Mouse (Mus musculus): ENCODE data around the gene Map2k4.

Gene Map2k4

DNA sequence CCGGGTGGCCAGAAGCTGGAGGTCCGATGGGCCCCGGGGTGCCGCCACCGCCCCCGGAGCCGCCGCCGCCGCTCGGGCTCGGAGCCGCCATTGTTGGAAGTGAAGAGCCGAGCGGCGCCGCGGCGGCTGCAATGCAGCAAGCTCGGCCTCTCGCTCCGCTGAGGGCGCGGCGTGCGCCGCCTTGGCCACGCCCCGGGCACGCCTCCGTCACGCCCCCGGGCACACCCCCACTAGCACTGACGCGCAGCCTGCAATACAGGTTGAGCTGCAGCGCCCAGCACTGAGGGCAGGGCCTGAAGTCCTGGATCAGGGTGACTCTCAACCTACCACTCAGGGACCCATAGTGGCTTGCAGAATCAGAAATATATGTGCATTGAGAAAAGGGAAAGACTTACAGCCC lies at the start of gene Map2k4:
TSS of gene Map2k4 (minus strand) at position 144 of the 400 bp plus-strand sequence.
- in situ Hi-C loops (cut with MboI, MseI), result no loop called here

DNA sequence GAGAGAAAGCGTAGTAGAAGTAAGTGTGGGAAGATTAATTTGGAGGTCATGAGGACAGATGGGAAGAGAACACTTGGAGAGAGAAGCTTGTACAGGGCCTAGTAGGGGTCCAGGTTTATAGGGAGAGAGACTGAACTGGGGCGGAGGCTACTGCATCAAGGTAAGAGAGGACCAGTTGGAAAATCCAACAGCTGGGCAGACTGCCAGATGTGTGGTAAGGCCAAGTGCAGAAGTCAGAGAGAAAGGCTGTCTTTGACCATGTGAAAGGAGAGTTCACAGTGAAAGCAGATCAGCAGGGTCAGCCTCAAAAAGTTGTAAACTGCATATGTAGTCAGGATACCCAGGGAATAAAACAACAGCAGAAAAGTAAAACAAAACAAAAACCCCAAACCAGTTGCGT lies 36.5 kb upstream of the Map2k4 start:
- in situ Hi-C loops (cut with MboI, MseI), result loop anchor here (25.0 kb wide), 1 partner anchor 837 kb away; the partner anchor contains the start of gene Elac2

DNA sequence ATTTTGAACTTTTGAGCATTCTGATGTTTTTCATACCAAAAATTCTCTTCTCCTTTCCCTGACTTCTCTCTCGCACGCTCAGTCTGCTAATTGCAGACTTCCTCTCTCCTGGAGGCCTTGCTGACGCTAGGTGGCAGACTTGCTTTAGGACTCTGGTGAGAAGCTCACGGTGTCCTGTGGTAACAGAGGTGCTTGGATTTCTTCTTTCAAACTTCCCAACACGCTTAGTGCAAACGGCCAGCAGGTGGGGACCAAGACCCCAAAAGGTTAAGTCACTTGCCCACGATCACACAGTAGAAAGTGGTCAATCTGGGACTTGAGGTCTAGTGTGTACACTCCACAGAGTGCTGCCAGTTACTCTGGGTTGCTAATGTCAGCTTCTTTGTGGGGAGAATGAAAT lies 32.8 kb upstream of the Map2k4 start:
- in situ Hi-C loops (cut with MboI, MseI), result loop anchor here (25.0 kb wide), 1 partner anchor 834 kb away; the partner anchor contains the start of gene Elac2

DNA sequence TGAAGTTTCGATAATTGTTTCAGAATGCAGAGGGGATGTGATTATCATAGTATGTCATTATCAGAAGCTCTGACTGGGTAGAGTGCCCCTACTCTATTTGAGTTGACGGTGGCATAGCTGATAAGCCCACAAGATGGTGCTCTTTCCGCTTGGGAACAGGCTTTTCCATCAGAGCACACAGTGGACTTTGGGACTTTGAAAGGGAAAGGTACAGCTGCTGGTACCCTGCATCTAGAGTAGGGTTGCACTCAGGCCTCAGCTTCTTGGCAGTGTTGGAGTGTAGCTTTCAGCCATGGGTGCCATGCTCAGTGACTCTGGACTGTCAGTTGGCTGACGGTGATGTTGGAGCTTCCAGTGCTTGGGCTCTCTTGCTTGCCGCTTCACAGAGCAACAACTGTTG lies 32.2 kb upstream of the Map2k4 start:
- in situ Hi-C loops (cut with MboI, MseI), result loop anchor here (25.0 kb wide), 1 partner anchor 833 kb away; the partner anchor contains the start of gene Elac2

DNA sequence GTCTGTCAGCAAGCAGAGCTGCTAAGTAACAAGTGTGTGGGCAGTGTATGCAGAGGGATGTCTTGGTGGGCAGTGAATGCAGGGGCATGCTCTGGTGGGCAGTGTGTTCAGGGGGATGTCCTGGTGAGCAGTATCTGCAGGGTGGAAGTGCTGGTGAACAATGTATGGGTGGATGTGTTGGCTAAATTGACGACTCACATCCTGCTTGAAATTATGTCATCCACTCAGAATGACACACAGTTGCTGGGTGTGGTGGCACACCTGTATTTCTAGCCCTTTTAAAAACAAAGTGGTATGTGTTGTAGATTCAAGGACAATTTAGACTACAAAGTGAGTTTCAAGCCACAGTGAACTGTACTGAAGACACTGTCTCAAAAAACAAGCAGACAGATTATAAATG lies 30.1 kb upstream of the Map2k4 start:
- in situ Hi-C loops (cut with MboI, MseI), result loop anchor here (25.0 kb wide), 1 partner anchor 831 kb away; the partner anchor contains the start of gene Elac2

DNA sequence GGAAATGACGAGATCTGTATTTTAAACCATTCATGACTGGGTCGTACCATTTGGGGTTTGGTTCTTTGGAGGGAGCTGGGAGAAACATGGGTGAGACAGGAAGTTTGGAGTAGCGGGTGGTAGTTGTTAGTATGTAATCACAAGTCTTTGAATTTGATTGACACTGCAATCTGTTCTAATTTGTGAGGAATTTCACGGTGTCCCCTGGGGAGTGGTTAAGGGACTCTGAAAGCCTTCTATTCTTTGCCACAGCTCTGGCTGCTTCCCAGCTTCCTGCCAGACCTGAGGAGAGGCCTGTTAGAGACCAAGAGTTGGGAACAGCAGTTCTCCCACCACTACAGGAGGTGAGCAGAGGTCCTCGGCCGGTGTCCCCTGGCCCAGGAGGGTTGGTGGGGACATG lies 28.1 kb upstream of the Map2k4 start:
- in situ Hi-C loops (cut with MboI, MseI), result loop anchor here (25.0 kb wide), 1 partner anchor 829 kb away; the partner anchor contains the start of gene Elac2

DNA sequence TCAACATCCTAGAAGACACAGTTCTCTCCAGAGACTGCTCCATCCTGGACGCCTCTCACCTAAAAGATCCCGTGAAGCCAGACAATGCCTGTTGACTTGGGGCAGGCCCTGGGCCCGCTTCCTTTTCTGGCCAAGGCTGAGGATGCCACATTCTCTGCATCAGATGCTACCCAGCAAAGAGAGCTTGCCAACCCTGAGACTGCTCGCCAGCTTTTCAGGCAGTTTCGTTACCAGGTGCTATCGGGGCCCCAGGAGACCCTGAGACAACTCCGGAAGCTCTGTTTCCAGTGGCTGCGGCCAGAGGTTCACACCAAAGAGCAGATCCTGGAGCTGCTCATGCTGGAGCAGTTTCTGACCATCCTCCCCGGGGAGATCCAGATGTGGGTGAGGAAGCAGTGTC lies 26.3 kb upstream of the Map2k4 start:
- in situ Hi-C loops (cut with MboI, MseI), result loop anchor here (25.0 kb wide), 1 partner anchor 827 kb away; the partner anchor contains the start of gene Elac2

DNA sequence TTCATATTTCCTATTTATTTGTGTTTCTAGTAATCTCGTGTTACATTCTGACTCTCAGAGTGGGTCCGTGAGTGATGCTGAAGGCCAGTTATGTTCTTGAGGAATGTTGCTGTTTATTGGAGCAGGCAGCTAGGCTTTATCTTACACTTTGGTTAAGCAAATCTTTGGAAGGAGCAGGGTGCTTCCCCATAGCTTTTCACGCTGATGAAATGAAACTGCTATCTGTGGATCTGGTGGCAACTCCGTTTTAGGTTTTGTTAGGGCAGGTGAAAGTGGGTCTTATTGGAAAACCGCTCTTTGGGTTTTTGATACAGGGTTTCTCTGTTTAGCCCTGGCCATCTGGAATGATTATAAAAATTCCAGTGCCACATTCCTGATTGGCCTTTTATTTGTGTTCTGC lies 24.0 kb upstream of the Map2k4 start:
- in situ Hi-C loops (cut with MboI, MseI), result loop anchor here (25.0 kb wide), 1 partner anchor 825 kb away; the partner anchor contains the start of gene Elac2

DNA sequence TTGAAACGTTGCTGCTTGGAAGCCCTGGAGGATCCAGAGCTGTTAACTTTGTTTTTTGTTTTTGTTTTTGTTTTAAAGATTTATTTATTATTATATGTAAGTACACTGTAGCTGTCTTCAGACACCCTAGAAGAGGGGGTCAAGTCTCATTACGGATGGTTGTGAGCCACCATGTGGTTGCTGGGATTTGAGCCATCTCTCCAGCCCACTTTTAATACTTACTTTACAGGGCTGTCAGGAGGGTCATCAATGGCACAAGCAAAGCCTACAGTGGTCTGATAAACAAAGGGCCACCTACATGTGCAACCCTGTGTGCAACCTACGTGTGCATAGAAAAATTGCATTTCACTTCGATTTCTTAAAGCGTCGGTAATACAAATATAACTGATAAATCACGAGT lies 19.5 kb upstream of the Map2k4 start:
- in situ Hi-C loops (cut with MboI, MseI), result loop anchor here (10.0 to 25.0 kb wide), 2 partner anchors 820 to 1893 kb away; partner anchors contain the start of gene Elac2

DNA sequence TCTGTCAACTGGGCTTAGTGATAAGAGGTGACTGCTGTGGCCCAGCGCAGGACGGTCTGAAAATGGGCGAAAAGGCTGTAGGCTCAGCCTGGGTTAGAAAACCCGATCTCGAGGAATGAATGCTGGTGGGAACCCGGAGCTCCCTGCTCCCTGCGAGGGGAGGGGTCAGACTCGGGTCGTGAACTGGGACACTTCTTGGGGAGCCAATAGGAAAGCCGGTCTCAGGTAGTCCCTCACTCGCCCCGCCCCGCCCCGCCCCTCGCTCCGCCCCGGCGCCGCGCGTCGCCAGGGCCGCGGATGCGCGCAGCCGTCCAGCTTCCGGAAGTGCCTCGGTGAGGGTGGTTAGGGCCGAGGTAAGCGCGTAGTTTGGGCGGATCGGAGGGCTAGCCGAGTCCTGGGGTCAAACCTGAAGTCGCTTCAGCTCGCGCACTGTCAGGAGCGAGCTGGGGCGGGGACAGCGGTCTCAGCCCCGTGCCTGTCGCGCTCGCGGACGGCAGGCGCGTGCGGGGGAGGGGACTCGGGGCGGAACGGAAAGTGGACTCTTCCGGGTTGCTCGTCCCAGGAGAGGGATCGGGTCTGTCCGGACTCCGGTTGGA lies 18.9 kb upstream of the Map2k4 start, which contains the start of gene Zkscan6:
TSS of gene Zkscan6 (plus strand) at position 267 of the 596 bp plus-strand sequence.
- in situ Hi-C loops (cut with MboI, MseI), result loop anchor here (10.0 to 25.0 kb wide), 2 partner anchors 820 to 1892 kb away; partner anchors contain the start of gene Elac2

DNA sequence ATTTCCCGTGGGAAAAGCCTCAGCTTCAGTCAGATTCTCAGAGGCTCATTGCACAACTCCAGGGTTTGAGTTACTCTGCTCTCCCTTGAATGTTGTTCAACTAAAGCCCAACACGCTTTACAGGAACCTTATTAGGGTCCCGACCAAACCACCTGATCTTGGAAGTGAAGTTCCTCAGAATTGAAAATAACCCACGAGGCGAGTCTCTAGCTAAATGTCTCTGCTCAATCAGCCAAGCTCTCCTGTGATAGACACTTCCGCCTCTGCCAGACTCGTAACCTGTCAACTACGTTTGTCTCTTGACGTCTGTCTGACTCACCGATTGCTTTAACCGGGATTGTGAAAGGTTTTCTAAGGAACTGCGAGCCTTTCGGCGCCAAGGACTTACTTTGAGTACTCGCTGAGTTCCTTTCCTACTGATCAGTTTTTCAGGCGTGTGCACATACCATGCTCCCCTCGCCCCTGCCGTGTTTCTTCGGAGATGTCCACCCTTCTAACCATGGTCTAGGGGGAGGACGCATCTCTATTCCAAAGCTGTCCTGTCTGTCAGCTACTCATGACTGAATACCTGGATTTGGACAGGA lies 18.3 kb upstream of the Map2k4 start:
- in situ Hi-C loops (cut with MboI, MseI), result loop anchor here (10.0 to 25.0 kb wide), 2 partner anchors 819 to 1892 kb away; partner anchors contain the start of gene Elac2

DNA sequence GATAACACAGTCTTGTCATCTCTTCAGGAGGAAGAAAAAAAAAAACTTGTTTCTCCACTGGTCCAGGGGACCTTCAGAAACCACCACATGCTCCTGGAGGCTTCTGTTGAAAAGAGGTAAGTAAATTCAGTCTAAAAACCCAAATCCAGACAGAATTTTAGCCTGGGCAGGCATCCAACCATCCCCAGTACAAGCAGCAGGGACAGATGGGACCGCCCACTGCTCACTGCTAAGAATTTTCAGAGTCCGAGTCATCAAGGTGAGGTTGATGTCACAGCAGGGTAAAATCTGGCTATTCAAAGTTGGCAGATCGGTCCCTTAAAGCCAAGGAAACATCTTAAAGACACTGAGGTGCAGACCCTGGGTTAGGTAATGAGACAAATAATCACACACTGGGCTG lies 13.8 kb upstream of the Map2k4 start:
- in situ Hi-C loops (cut with MboI, MseI), result loop anchor here (5.0 to 25.0 kb wide), 3 partner anchors 815 to 1887 kb away; partner anchors contain the start of gene Elac2

DNA sequence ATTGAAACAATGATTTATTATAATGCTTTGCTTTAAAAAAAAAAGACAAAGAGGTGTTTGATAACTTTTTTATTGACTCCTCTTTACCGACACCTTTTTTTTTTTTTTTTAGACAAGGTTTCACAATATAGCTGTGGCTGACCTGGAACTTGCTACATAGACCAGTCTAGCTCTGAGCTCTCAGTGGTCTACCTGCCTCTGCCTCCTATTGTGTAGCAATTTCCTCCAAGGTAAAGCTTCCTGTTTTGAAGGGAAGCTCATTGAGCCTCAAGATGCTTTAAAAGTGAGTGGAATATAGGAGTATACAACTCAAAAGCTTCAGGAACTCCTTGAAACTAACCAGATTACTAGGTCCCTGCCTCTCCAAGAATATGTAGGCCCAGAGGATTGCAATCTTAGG lies 7.8 kb upstream of the Map2k4 start:
- in situ Hi-C loops (cut with MboI, MseI), result no loop called here

DNA sequence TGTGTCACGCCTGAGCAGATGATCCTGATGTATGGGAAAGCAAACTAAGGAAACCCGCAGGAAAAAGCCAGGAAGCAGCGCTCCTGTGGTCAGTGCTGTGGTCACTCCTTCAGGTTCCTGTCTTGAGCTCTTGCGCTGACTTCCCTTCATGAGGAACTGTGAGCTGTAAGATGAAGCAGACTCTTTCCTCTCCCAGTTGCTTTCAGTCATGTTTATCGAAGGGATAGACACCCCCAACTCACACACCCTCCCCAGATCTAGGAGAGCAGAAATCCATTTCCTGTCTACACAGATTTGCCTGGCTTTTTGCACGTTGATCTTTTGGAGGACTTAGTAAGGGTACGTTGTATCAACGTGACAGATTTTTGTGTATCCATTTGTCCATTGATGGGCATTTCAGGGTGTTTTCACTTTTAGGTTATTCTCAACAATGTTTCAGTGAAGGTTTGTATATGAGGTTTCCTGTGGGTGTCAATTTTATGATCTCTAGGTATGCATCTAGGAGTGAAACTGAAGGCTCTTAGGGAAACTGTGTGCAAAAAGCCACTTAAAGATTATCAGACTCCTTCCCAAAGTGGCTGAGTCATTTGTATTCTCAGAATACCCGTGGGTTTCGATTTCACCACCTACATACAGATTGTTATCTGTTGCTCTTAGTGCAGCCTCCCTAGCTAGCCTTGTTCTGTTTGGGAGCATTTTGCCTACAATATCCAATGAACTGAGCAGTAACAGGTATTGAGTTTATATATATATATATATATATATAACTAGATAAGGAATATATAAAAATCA lies 6.5 kb upstream of the Map2k4 start:
- in situ Hi-C loops (cut with MboI, MseI), result no loop called here

DNA sequence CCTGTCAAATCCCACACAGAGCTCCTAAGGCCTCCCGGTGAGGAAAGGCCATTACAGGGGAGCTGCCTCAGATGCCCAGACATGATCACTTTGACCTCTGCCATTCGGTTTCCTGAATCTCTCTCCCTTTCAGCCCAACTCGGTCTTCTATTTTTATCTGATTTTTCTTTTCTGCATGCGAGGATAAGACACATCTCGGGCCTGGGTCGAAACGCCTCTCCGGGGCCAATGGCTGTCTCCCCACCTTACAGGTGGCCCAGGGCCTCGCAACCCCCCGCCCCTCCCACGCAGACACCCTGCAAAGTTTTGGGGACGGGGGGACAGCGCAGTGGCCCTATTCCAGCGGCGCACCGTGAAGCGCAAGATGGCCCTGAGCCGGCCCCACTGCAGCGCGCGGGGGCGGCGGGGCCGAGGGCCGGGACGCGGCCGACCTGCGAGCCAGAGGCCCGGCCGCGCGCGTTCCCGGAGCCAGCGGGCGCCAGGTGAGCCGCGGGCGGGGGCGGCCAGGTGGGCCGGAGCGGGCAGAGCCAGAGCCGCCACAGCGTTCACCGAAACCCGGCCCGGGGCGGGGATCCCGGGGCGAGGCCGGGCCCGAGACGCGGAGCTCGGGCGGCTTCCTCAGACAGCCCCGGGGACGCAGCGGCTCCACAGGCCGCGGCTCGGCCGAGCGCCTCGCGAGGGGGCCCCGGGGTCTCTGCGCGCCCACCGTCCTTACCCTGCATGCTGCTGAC lies 511 bp downstream of the Map2k4 start:
- in situ Hi-C loops (cut with MboI, MseI), result no loop called here

DNA sequence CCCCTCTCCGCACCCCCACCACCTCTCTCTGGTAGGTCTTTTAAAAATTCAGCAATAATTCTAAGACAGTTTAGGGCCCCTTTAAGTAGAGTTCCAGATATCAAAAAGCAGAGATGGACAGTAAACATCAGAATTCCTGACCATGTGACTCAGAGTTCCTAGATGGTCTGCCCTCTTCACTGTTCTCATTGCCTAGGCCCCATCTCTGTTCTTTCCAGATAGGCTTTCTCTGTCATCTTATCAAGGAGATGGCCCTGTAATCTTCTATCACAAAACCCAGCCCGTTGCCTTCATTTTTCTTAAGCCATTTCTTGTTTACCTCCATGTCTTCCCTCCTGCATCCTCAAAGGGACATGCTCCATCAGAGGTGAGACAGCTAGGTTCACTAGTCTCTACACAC lies 1.9 kb downstream of the Map2k4 start:
- in situ Hi-C loops (cut with MboI, MseI), result no loop called here

DNA sequence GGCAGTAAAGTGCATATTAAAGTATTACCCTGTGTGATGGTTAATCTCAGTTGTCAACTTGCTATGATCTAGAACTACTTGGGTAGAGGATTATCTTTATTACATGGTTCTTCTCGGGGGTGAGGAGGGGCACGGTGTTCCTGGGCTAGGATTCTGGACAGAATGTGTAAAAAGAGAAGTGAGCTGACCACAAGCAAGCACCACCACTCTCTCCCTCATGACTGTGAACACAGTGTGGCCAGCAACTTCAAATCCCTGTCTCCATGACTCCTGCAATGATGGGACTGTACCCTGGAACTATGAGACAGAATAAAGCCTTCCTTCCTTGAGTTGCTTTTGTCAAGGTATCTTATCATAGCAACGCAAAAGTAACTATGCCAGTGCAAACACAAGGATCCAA lies 6.5 kb downstream of the Map2k4 start:
- in situ Hi-C loops (cut with MboI, MseI), result no loop called here

DNA sequence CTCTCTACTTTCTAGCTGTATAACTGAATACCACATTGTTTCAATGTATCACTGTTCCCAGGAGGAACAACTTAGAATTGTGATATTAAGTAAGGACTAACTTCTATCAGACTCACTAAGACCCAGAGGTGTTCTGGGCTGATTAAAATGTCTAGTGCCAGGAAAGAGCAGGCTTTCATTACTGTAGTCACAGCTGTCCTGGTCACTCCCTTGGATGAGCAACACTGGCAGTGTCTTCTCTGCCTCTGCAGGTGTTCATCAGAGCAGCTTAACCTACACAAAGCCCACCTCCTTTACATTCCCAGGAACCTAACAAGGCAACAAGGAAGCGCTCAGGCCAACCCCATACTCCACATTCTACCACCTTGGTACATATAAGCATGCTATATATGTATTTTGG lies 8.5 kb downstream of the Map2k4 start:
- in situ Hi-C loops (cut with MboI, MseI), result no loop called here

DNA sequence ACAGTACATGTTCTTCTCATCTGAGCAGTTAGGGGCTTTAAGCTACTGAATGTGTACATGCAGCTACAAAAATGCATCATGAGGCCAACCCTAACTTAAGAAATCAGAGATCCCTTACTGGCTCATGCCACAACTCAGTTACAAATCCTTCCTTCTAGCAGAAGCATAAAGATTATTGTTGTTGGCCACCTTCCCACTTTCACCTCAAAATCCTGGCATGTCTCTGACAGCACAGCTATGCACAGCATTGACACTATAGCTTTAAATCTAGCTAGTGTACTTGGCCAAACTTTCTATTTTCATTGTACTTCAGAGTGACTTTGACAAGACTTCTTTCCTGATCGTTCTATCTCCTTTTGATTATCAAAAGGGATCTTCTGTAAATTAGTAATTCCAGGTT lies 9.0 kb downstream of the Map2k4 start:
- in situ Hi-C loops (cut with MboI, MseI), result no loop called here

DNA sequence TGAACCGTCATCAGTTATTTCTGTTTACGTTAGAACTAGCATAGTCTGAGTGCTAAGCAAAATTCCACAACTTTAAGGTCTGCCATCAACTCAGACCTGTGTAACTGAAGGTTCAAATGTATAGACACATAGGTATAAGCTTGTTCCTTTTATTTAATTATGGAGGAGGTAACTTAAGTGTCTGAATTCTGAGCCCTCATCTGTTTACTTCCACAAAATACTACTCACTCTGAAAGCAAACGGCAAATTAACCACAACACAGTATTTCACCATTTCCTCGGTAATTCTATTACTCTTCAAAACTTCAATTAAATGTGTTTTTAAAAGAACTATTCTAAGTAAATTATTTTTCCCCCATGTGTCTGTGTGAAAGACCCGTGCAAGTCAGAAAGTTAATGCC lies 10.3 kb downstream of the Map2k4 start:
- in situ Hi-C loops (cut with MboI, MseI), result no loop called here

DNA sequence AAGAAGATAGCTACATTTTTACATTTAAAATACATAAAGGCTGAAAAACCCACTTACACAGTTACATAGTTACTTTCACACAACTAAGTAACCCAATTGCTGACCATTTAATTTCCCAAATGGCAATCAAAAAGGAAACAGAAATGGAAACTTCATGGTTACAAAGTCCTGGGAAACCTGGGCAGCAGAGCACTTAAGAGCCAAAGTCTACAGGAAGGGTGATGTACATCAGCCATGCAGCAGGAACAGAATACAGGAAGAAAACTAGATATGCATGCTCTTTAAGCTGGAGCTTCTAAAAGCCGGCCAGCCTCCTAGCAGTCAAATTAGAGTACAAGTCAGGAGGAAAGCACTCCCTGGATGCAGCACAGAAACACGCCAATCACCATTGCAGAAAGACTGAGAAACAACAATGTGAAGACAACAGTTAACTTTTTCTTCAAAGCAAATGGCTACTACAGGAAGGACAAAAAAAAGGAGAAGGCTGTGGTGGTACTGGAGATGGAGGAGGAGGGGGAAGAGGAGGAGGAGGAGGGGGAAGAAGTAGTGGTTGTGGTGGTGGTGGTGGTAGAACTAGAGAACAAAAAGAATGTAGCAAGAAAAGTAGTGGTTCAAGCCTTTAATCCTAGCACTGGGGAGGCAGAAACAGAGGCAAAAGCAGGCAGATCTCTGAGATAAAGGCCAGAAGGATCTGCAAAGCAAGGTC lies 11.0 kb downstream of the Map2k4 start:
- in situ Hi-C loops (cut with MboI, MseI), result no loop called here

Data from T-helper 2 cell (primary cell).